Mouse (Mus musculus) cortical plate, adult 2 months (tissue): Measurements from ENCODE around the gene Wdr95.

Experiments used
- CTCF ChIP-seq: fragments of 200-500 bp; IDR thresholded peaks from 2 replicates; pipeline ENCODE4 v1.5.1; 2011; ENCODE audit warnings: mild to moderate bottlenecking, control low read depth, low read length; ENCODE audit not compliant: insufficient read depth; ENCODE audit errors: extremely low read depth
- POLR2A ChIP-seq: fragments of 200-500 bp; IDR thresholded peaks from 2 replicates; pipeline ENCODE4 v1.6.1; 2011; ENCODE audit warnings: mild to moderate bottlenecking, low read length, control low read depth; ENCODE audit not compliant: insufficient read depth; ENCODE audit errors: extremely low read depth

GRCm38 (mm10) chr5:149642783-149643509 lies 114.5 kb downstream of the Wdr95 start:
- TF ChIP-seq CTCF (no peak), POLR2A (no peak)
